In genomic region chr10:120279482-120280128, GRCm38 (mm10) we compare ENCODE assay signal across 12 mouse cellular contexts. TPM values are rescaled to one million over a fixed set of nuclear protein-coding genes. Genes with fewer than 3 reads are reported as not detected.
DNase-seq lines count a peak whose midpoint lies in the region; ATAC-seq lines count a peak whose summit lies in the region.
"Had no signal": no experiment of that assay in that cellular context is flagged by ENCODE, and none has a peak within 500 bp of the region (broad histone marks: within the 10 kb centered on the region; RNA-seq: fewer than 3 reads in every experiment).

No protein-coding gene starts in this region.

- H3K4me2 ChIP-seq in heart, embryonic 13.5 days: peak overlapping the region; percentile 37
- H3K4me2 ChIP-seq in heart, embryonic 16.5 days (ENCODE audit: low read depth, low read length): peak overlapping the region; percentile 20; the same call in 1 of the 2 replicates
- no peak overlapping the region for H3K4me2 ChIP-seq in midbrain, embryonic 14.5 days (ENCODE audit: low read length)
- H3K4me2 ChIP-seq: lung, embryonic 15.5 days; neural tube, embryonic 15.5 days had no signal

- peaks cover 49% of the 10 kb centered on the region for H3K27me3 ChIP-seq in heart, embryonic 13.5 days (replicated peaks)
- peaks cover 9% of the 10 kb centered on the region for H3K27me3 ChIP-seq in heart, embryonic 16.5 days (ENCODE audit: control insufficient read depth, insufficient read depth, low read length)
- H3K27me3 ChIP-seq in midbrain, embryonic 14.5 days (ENCODE audit: control insufficient read depth, insufficient read depth, low read length): no peaks in the 10 kb centered on the region
- H3K27me3 ChIP-seq: CH12.LX; lung, embryonic 15.5 days; neural tube, embryonic 15.5 days had no signal

- peaks cover 17% of the 10 kb centered on the region for H3K4me1 ChIP-seq in heart, embryonic 13.5 days
- peaks cover 10% of the 10 kb centered on the region; the same call in 1 of the 2 replicates for H3K4me1 ChIP-seq in heart, embryonic 16.5 days (ENCODE audit: control insufficient read depth, insufficient read depth, low read length)
- H3K4me1 ChIP-seq in midbrain, embryonic 14.5 days (ENCODE audit: control insufficient read depth, insufficient read depth, low read length): no peaks in the 10 kb centered on the region
- H3K4me1 ChIP-seq: lung, embryonic 15.5 days; neural tube, embryonic 15.5 days had no signal

- no peak for DNase-seq in heart, adult 9 months (ENCODE audit: low spot score in 2 of 2)
- peak; percentile 32 for DNase-seq in MN1 (ENCODE audit: low spot score)
- DNase-seq in kidney, postnatal 25 days: peak; percentile 8 to 44
- no peak for DNase-seq in right cerebral cortex, adult 18-20 months
- DNase-seq in midbrain, embryonic 14.5 days: no peak

- H3K4me3 ChIP-seq in heart, embryonic 13.5 days: no peak overlapping the region
- no peak overlapping the region for H3K4me3 ChIP-seq in heart, embryonic 16.5 days (ENCODE audit: low read length)
- H3K4me3 ChIP-seq in midbrain, embryonic 14.5 days (replicated peaks; ENCODE audit: low read depth, low read length): no peak overlapping the region
- H3K4me3 ChIP-seq: hindbrain, embryonic 10.5 days; lung, embryonic 15.5 days; neural tube, embryonic 15.5 days had no signal

- no peak overlapping the region for H3K27ac ChIP-seq in heart, embryonic 13.5 days (replicated peaks)
- no peak overlapping the region for H3K27ac ChIP-seq in heart, embryonic 16.5 days (ENCODE audit: low read length)
- H3K27ac ChIP-seq in midbrain, embryonic 14.5 days (replicated peaks; ENCODE audit: low read depth, low read length): no peak overlapping the region
- H3K27ac ChIP-seq: hindbrain, embryonic 10.5 days; lung, embryonic 15.5 days; neural tube, embryonic 15.5 days had no signal

- no peaks in the 10 kb centered on the region for H3K9me3 ChIP-seq in heart, embryonic 13.5 days
- no peaks in the 10 kb centered on the region for H3K9me3 ChIP-seq in heart, embryonic 16.5 days (replicated peaks; ENCODE audit: control insufficient read depth, low read length)
- H3K9me3 ChIP-seq in midbrain, embryonic 14.5 days (ENCODE audit: control insufficient read depth, low read length): no peaks in the 10 kb centered on the region
- H3K9me3 ChIP-seq: hindbrain, embryonic 10.5 days; lung, embryonic 15.5 days; neural tube, embryonic 15.5 days had no signal

- WGBS in heart, embryonic 13.5 days: 19% methylated on average over 12 of the region's 12 CpGs
- WGBS in heart, embryonic 16.5 days: 28% methylated on average over 12 of the region's 12 CpGs
- 82% methylated on average over 12 of the region's 12 CpGs for WGBS in midbrain, embryonic 14.5 days

- no peak overlapping the region for H3K9ac ChIP-seq in heart, embryonic 13.5 days
- H3K9ac ChIP-seq in heart, embryonic 16.5 days (ENCODE audit: low read length): no peak overlapping the region
- H3K9ac ChIP-seq in midbrain, embryonic 14.5 days (replicated peaks; ENCODE audit: low read length): no peak overlapping the region
- H3K9ac ChIP-seq: lung, embryonic 15.5 days; neural tube, embryonic 15.5 days had no signal

- peak; percentile 63; the same call in 1 of the 2 replicates for ATAC-seq in heart, embryonic 13.5 days (ENCODE audit: extremely low read depth, insufficient number of reproducible peaks, low FRiP score, low TSS enrichment)
- ATAC-seq in heart, embryonic 16.5 days (replicated peaks; ENCODE audit: extremely low read depth, insufficient read depth, low FRiP score): peak; percentile 63
- ATAC-seq in CD4-positive, CD25-positive, alpha-beta regulatory T cell, adult 4 months: no peak
- no peak for ATAC-seq in midbrain, embryonic 14.5 days (ENCODE audit: low FRiP score, low TSS enrichment)

- H3K36me3 ChIP-seq in heart, embryonic 13.5 days: no peaks in the 10 kb centered on the region
- no peaks in the 10 kb centered on the region for H3K36me3 ChIP-seq in heart, embryonic 16.5 days (ENCODE audit: control insufficient read depth, insufficient read depth)
- no peaks in the 10 kb centered on the region for H3K36me3 ChIP-seq in midbrain, embryonic 14.5 days (ENCODE audit: control insufficient read depth, insufficient read depth, low read length)
- H3K36me3 ChIP-seq: hindbrain, embryonic 10.5 days; lung, embryonic 15.5 days; neural tube, embryonic 15.5 days had no signal

RNA-seq across cellular contexts. Expression of gene Llph, which starts 52.7 kb away (rescaled TPM):
- 25.9 and 28.0 TPM in 2 replicates for polyA plus RNA-seq in heart, embryonic 13.5 days (2015; fragmentation: Nextera tagmentation; extraction: Ambion mirVana)
- polyA plus RNA-seq in heart, embryonic 16.5 days (2015; fragmentation: Nextera tagmentation; extraction: Ambion mirVana): 25.4 and 25.5 TPM in 2 replicates
- polyA plus RNA-seq in CD4-positive, CD25-positive, alpha-beta regulatory T cell, adult 4 months (2017; shearing (Covaris generic)): 10 to 100 TPM; 56.9 to 77.4 TPM
- 39.6 and 40.7 TPM in 2 replicates for polyA plus RNA-seq in midbrain, embryonic 14.5 days (2014; fragmentation: Nextera tagmentation; extraction: Ambion mirVana)

Comparison
In these comparisons a context has a peak if more than half of its experiments do, and no peak if none do; other contexts are left out.
1. ATAC-seq: peak in heart, embryonic 13.5 days (single experiment) and heart, embryonic 16.5 days (single experiment); none in CD4-positive, CD25-positive, alpha-beta regulatory T cell, adult 4 months (single experiment) and midbrain, embryonic 14.5 days (single experiment).
2. DNase-seq: peak in MN1 (single experiment) and kidney, postnatal 25 days (2 of 2); none in heart, adult 9 months (0 of 2), right cerebral cortex, adult 18-20 months (single experiment) and midbrain, embryonic 14.5 days (single experiment).